Mouse (Mus musculus): ENCODE measurements around the gene Fsd1. TPM values are rescaled to one million over a fixed set of nuclear protein-coding genes. Genes with fewer than 3 reads are reported as not detected.

The Fsd1 gene
- polyA plus RNA-seq, 1 experiment from 2014 or later = 123 TPM

- WGBS = 88% methylated on average over 1 of the region's 1 CpGs
- no peak overlapping the region for H3K4me3 ChIP-seq
- no peaks in the 10 kb centered on the region for H3K9me3 ChIP-seq
- no peak for ATAC-seq (ENCODE audit: low FRiP score, low read depth)
- peaks cover 14% of the 10 kb centered on the region for H3K4me1 ChIP-seq
- H3K27ac ChIP-seq = no peak overlapping the region
- H3K9ac ChIP-seq = no peak overlapping the region
- H3K27me3 ChIP-seq (replicated peaks) = no peaks in the 10 kb centered on the region
- H3K4me2 ChIP-seq (replicated peaks) = no peak overlapping the region
- H3K36me3 ChIP-seq = peaks cover 39% of the 10 kb centered on the region
These were observed 40.0 kb downstream of the Fsd1 start for GRCm38 (mm10) chr17:56026303-56026702.

- Histone ChIP-seq H3K4me2 (replicated peaks) (no peak overlapping the region), H3K4me1 (peaks cover 14% of the 10 kb centered on the region), H3K27me3 (replicated peaks) (no peaks in the 10 kb centered on the region), H3K9ac (no peak overlapping the region), H3K9me3 (no peaks in the 10 kb centered on the region), H3K27ac (no peak overlapping the region), H3K36me3 (peaks cover 42% of the 10 kb centered on the region), H3K4me3 (no peak overlapping the region)
- WGBS = 71% methylated on average over 1 of the region's 1 CpGs
- ATAC-seq (ENCODE audit: low FRiP score, low read depth) = no peak
These were observed 40.6 kb downstream of the Fsd1 start for GRCm38 (mm10) chr17:56026881-56027280.

GRCm38 (mm10) chr17:56027801-56028441, 41.6 kb downstream of the Fsd1 start:
- peaks cover 50% of the 10 kb centered on the region for H3K36me3 ChIP-seq
- no peak overlapping the region for H3K27ac ChIP-seq
- H3K27me3 ChIP-seq (replicated peaks) = no peaks in the 10 kb centered on the region
- H3K4me3 ChIP-seq = no peak overlapping the region
- no peak for ATAC-seq (ENCODE audit: low FRiP score, low read depth)
- H3K9me3 ChIP-seq = no peaks in the 10 kb centered on the region
- H3K9ac ChIP-seq = no peak overlapping the region
- H3K4me2 ChIP-seq (replicated peaks) = no peak overlapping the region
- H3K4me1 ChIP-seq = peaks cover 6% of the 10 kb centered on the region
- 92% methylated on average over 5 of the region's 5 CpGs for WGBS

- Histone ChIP-seq H3K36me3 (peaks cover 55% of the 10 kb centered on the region), H3K27me3 (replicated peaks) (no peaks in the 10 kb centered on the region), H3K27ac (no peak overlapping the region), H3K9ac (no peak overlapping the region), H3K9me3 (no peaks in the 10 kb centered on the region), H3K4me3 (no peak overlapping the region), H3K4me2 (replicated peaks) (no peak overlapping the region), H3K4me1 (peaks cover 13% of the 10 kb centered on the region)
- WGBS = 94% methylated on average over 9 of the region's 9 CpGs
- no peak for ATAC-seq (ENCODE audit: low FRiP score, low read depth)
These were observed 44.0 kb downstream of the Fsd1 start for GRCm38 (mm10) chr17:56030238-56030870.

- Histone ChIP-seq H3K36me3 (peaks cover 55% of the 10 kb centered on the region), H3K4me1 (peaks cover 16% of the 10 kb centered on the region), H3K4me2 (replicated peaks) (no peak overlapping the region), H3K4me3 (no peak overlapping the region), H3K27ac (no peak overlapping the region), H3K9me3 (no peaks in the 10 kb centered on the region), H3K9ac (no peak overlapping the region), H3K27me3 (replicated peaks) (no peaks in the 10 kb centered on the region)
- 73% methylated on average over 5 of the region's 5 CpGs for WGBS
- ATAC-seq (ENCODE audit: low FRiP score, low read depth) = no peak
These were observed 44.6 kb downstream of the Fsd1 start for GRCm38 (mm10) chr17:56030919-56031318.

GRCm38 (mm10) chr17:56031431-56031830, 45.1 kb downstream of the Fsd1 start:
- ATAC-seq (ENCODE audit: low FRiP score, low read depth) = no peak
- Histone ChIP-seq H3K9me3 (no peaks in the 10 kb centered on the region), H3K9ac (no peak overlapping the region), H3K27me3 (replicated peaks) (no peaks in the 10 kb centered on the region), H3K4me3 (no peak overlapping the region), H3K27ac (no peak overlapping the region), H3K4me2 (replicated peaks) (no peak overlapping the region), H3K4me1 (peaks cover 16% of the 10 kb centered on the region), H3K36me3 (peaks cover 55% of the 10 kb centered on the region)
- WGBS = 92% methylated on average over 7 of the region's 7 CpGs

GRCm38 (mm10) chr17:56032127-56032733, 45.9 kb downstream of the Fsd1 start:
- no peak overlapping the region for H3K4me3 ChIP-seq
- H3K27ac ChIP-seq = no peak overlapping the region
- H3K9ac ChIP-seq = no peak overlapping the region
- no peaks in the 10 kb centered on the region for H3K9me3 ChIP-seq
- H3K4me1 ChIP-seq = peaks cover 19% of the 10 kb centered on the region
- WGBS = 78% methylated on average over 6 of the region's 6 CpGs
- H3K36me3 ChIP-seq = peaks cover 54% of the 10 kb centered on the region
- no peaks in the 10 kb centered on the region for H3K27me3 ChIP-seq (replicated peaks)
- no peak overlapping the region for H3K4me2 ChIP-seq (replicated peaks)
- ATAC-seq (ENCODE audit: low FRiP score, low read depth) = no peak

GRCm38 (mm10) chr17:56032831-56033230, 46.5 kb downstream of the Fsd1 start:
- no peak overlapping the region; the same call in 1 of the 2 replicates for H3K9ac ChIP-seq
- no peaks in the 10 kb centered on the region for H3K27me3 ChIP-seq (replicated peaks)
- no peak overlapping the region for H3K4me3 ChIP-seq
- H3K4me1 ChIP-seq = peaks cover 19% of the 10 kb centered on the region
- ATAC-seq (ENCODE audit: low FRiP score, low read depth) = no peak
- H3K4me2 ChIP-seq (replicated peaks) = no peak overlapping the region
- H3K36me3 ChIP-seq = peaks cover 48% of the 10 kb centered on the region
- H3K9me3 ChIP-seq = no peaks in the 10 kb centered on the region
- 83% methylated on average over 7 of the region's 7 CpGs for WGBS
- no peak overlapping the region for H3K27ac ChIP-seq

GRCm38 (mm10) chr17:56034040-56034725, 47.9 kb downstream of the Fsd1 start:
- H3K9ac ChIP-seq = peak overlapping the region; percentile 33; the same call in 1 of the 2 replicates

GRCm38 (mm10) chr17:56034726-56035100, 48.4 kb downstream of the Fsd1 start:
- no peaks in the 10 kb centered on the region for H3K9me3 ChIP-seq
- H3K4me3 ChIP-seq = no peak overlapping the region
- ATAC-seq (ENCODE audit: low FRiP score, low read depth) = no peak
- H3K9ac ChIP-seq = peak overlapping the region; percentile 33; the same call in 1 of the 2 replicates
- no peaks in the 10 kb centered on the region for H3K27me3 ChIP-seq (replicated peaks)
- peaks cover 31% of the 10 kb centered on the region for H3K36me3 ChIP-seq
- H3K27ac ChIP-seq = no peak overlapping the region
- peak overlapping the region; percentile 67 for H3K4me2 ChIP-seq (replicated peaks)
- H3K4me1 ChIP-seq = peaks cover 19% of the 10 kb centered on the region
- 91% methylated on average over 6 of the region's 6 CpGs for WGBS

More at GRCm38 (mm10) chr17:56034040-56034725, 47.9 kb downstream of the Fsd1 start:
- Histone ChIP-seq H3K36me3 (peaks cover 35% of the 10 kb centered on the region), H3K27me3 (replicated peaks) (no peaks in the 10 kb centered on the region), H3K27ac (no peak overlapping the region), H3K4me3 (no peak overlapping the region), H3K9me3 (no peaks in the 10 kb centered on the region), H3K4me1 (peaks cover 19% of the 10 kb centered on the region), H3K4me2 (replicated peaks) (peak overlapping the region; percentile 67)
- ATAC-seq (ENCODE audit: low FRiP score, low read depth) = no peak
- 94% methylated on average over 7 of the region's 7 CpGs for WGBS

GRCm38 (mm10) chr17:56035216-56035615, 48.9 kb downstream of the Fsd1 start:
- H3K27me3 ChIP-seq (replicated peaks) = no peaks in the 10 kb centered on the region
- 88% methylated on average over 4 of the region's 4 CpGs for WGBS
- H3K36me3 ChIP-seq = peaks cover 31% of the 10 kb centered on the region
- H3K9ac ChIP-seq = no peak overlapping the region
- H3K4me1 ChIP-seq = peaks cover 19% of the 10 kb centered on the region
- no peak overlapping the region for H3K27ac ChIP-seq
- no peaks in the 10 kb centered on the region for H3K9me3 ChIP-seq
- ATAC-seq (ENCODE audit: low FRiP score, low read depth) = no peak
- peak overlapping the region; percentile 67 for H3K4me2 ChIP-seq (replicated peaks)
- peak overlapping the region; percentile 84 for H3K4me3 ChIP-seq
